Mouse (Mus musculus) lung, postnatal 10 days (tissue): ENCODE measurements around the gene Dmrtc1c1.
"Not testable (repeated sequence)": the region's sequence is repeated elsewhere in the genome, so short reads cannot be mapped to it uniquely, and the experiment has no call there.

Experiments
- DNase-seq: peaks from one replicate; pipeline ENCODE4 v3.0.0; 2021

Dmrtc1c1 gene

DNA sequence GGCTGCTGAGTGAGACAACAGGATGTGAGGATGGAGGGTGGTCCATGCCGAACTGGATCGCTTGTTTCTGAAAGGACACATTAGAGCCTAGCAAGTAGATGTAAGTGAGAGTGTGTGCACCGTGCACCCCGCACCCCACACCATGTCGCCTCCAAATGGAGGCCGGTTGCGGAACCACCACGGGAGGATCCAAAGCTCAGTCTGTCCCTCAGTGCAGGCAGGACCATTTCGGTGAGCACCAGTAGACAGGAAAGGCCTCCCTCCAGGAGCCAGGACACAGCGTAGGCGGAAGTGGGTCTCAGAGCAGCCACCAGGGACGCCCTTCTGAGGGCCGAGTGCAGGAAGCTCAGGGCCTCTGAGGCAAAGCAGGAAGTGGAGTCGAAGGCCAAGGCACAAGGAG, at the start of gene Dmrtc1c1:
Gene Dmrtc1c1, plus strand, starts transcription at position 301 of the 400 bp plus-strand sequence.
- not testable (repeated sequence) for DNase-seq

DNA sequence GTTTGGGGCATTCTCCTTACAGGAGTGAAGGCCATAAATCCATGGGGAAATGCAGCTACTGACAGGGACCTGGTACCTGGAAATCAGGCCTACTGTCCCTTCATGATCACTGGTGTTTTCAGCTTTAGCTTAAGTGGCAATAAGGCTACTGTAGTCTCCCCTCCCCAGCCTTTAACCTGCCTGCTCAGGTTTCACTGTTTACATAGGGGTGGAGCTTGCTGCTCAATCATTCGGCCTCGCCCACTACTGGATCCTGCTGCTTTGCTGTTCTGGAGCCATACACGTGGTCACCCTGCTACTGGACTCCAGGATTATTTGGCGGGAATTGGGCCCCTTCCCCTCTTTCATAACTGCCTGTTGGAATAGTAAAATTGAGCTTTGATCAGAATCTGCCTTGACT, 36.9 kb upstream of the Dmrtc1c1 start:
- DNase-seq = no peak

DNA sequence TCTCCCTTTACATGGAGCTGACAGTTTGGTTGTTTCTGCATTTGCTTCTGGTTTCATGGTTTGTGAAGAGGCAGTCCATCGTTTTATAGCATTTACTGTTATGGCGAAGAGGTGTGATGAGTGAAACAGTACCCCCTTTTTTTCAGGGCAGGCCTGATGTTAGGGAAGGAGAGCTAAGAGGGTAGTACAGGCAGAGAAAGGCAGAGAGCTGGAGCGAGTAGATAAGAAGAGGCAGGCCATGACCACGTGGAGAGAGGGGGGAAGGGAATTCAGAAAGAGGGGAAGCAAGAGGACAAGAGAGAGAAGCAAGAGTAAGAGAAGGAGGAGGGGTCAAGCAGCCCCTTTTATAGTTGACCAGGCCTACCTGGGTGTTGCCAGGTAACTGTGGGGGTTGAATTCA, 9.5 kb downstream of the Dmrtc1c1 start:
- DNase-seq = no peak

DNA sequence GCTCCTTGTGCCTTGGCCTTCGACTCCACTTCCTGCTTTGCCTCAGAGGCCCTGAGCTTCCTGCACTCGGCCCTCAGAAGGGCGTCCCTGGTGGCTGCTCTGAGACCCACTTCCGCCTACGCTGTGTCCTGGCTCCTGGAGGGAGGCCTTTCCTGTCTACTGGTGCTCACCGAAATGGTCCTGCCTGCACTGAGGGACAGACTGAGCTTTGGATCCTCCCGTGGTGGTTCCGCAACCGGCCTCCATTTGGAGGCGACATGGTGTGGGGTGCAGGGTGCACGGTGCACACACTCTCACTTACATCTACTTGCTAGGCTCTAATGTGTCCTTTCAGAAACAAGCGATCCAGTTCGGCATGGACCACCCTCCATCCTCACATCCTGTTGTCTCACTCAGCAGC, 51.8 kb downstream of the Dmrtc1c1 start, which contains the start of gene Dmrtc1c2:
Gene Dmrtc1c2, minus strand, starts transcription at position 101 of the 400 bp plus-strand sequence.
- not testable (repeated sequence) for DNase-seq
